Mouse (Mus musculus) spleen, postnatal 14 days (tissue): ENCODE measurements around the gene Hmga1.

Experiments
- DNase-seq, 2 experiments: peaks; one replicate each; pipeline ENCODE4 v3.0.0; 2021 to 2022; ENCODE audit warnings: low spot score in 2 of 2

The Hmga1 gene

DNA sequence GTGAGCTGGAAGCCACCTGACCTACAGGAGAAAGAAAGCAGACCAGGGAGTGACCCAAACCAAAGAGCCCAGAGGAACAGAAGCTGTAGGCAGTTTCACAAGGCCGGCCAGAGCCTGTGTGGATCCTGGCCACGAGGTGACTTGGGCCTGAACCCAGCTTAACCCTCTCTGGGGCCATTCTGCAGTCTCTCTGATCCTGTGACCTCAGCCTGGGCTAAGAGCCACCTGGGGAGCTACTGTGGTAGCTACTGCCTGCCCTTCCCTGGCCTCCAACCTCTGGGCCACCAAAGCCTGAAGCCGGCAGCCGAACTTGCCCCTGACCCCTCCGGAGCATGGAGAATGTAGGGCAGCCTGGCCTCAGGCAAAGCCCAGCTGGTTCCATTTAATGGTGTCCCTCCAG, 27.5 kb upstream of the Hmga1 start:
- DNase-seq: no peak

DNA sequence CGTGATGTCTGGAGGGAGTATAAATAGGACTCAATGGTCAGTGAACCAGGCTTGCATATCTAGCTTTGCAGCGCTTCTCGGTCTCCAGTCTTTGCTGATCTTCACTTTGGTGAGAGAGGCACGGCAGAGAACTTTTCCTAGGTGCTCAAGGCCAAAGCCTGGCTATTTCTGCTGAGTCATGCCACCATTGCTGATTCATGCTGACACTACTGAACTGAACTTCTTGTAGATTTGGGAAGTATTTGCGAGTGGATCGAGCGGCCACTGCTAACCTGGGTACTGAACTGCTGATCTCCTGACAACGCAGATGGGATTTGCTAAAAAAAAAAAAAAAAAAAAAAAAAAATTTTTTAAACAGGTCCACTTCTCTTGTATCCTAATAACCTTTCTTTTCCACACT, 24.2 kb upstream of the Hmga1 start:
- DNase-seq: no peak

DNA sequence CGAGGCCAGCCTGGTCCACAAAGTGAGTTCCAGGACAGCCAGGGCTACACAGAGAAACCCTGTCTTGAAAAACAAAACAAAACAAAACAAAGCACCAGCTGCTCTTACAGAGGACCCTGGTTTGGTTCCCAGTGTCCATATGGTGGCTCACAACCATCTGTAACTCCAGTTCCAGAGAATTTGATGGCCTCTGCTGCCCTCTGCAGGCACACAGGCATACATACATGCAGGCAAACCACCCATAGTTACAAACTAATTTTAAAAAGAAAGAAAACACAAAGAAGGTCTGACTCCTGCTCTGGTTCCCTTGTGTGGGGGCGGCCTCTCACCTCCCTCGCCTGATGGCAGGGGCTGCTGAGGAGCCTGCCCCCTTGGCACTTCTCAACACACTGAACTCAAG, 22.9 kb upstream of the Hmga1 start:
- DNase-seq: no peak

DNA sequence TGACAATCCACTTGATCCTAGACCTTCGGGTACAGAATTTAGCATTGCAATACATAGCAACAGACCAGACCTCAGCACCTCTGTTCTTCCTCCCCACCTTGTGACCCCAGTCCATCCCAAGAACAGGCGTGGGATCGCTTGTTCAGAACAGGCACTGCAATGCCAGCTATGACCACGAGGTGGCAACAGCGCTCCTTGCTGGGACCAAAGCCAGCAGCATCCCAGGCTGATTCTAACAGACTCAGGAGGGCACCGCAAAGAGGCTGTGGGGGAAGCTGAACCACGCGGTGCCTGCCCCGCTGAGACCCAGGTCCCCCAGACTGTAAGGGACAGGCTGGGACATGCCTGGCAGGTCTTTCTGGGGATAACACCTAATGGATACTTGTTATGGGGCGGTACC, 21.6 kb upstream of the Hmga1 start:
- peak; percentile 78 to 89 for DNase-seq

DNA sequence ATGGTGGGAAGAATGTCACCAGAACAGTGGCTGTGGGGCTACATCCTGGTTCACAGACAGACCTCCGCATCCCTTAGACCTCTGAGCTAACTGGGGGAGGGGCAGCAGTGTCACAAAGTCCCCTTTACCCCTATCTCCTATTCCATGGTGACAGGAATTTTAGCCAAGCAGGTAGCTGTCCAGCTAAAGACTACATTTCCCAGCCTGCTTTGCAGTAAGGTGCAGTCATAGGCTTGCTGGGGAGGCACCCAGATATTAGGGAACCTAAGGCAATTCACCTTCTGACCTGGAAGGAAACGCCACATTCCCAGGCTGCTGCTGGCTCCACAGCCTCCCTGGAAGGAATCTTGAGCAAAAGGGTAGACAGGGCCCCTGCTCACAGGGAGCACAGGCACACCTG, 15.0 kb upstream of the Hmga1 start:
- DNase-seq: no peak

DNA sequence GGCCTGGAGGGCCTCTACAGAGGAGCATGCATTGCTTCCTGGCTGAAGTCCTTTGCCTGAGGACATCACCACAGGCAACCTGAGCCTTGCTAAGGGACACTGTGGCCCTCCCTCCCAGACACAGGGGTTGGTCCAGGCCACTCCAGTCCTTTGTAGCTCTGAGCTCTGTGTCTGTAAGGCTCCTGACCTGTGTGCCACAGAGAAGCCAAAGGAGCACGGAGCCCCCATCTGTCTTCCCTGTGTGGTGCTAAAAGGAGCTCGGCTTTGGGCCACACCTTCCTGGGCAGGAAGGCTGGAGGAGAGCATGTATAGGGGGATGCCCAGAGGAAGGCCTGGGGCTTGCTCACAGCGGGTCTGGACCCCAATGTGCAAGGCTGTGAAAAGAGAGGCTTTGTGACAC, 14.3 kb upstream of the Hmga1 start:
- no peak for DNase-seq

DNA sequence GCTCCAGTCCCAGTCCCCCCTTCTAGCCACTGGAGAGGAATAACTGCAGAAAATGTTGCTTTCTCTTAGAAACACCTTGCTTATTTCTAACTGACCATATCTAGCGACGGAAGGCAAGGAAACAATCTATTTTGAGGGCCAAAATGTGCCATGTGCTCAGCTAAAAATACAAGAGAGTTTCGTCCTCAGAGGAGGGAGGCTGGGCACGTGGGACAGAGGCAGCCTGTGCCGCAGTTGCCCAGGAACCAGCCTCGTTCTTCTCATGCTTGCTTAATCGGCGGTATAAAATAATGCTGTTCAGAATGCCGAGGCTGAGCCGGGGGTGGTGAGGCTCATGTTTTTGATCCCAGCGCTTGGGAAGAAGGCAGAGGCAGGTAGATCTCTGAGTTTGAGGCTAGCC, 11.7 kb upstream of the Hmga1 start:
- DNase-seq: no peak

DNA sequence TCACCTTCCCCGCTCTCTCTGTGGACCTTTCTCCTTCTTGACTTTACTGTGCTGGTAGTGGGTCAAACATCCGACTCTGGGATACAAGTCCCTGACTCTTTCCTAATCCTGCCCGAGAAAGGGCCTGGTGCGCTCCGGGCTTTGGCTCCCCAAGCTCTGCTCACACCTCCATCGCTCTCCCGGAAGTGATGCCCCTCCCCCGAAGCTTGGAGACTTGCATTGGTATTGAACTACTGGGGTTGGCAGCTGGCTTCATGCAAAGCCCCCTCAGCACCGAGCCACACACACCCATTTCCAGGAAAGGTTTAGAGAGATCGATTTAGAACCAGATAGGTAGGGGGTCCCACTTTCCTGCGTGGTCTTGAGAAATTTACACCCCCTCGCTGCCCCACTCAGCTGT, 10.3 kb upstream of the Hmga1 start:
- no peak for DNase-seq

DNA sequence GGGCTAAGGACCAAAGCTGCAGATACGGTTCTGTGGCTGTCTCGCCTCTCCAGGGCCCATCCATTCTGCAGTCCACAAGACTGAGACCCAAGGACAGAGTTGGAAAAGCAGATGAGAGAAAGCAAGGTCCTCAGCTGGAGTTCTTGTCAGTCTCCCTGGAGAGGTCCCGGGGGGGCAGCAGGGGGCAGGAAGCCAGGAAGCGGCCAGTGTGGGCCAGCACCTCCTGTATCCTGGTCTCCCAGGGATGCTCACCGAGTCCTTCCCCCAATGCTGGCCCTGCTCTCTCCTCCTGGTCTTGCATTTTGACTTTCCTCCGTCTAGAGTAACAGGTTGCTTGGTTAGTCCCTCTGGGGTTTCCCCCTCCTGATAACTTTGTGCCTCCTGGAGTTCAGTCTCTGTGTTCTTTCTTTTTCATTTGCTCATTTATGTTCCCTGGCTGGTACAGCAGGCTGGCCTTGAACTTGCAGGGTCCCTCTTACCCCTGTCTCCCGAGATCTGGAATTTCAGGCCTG, 9.7 kb upstream of the Hmga1 start:
- no peak for DNase-seq

DNA sequence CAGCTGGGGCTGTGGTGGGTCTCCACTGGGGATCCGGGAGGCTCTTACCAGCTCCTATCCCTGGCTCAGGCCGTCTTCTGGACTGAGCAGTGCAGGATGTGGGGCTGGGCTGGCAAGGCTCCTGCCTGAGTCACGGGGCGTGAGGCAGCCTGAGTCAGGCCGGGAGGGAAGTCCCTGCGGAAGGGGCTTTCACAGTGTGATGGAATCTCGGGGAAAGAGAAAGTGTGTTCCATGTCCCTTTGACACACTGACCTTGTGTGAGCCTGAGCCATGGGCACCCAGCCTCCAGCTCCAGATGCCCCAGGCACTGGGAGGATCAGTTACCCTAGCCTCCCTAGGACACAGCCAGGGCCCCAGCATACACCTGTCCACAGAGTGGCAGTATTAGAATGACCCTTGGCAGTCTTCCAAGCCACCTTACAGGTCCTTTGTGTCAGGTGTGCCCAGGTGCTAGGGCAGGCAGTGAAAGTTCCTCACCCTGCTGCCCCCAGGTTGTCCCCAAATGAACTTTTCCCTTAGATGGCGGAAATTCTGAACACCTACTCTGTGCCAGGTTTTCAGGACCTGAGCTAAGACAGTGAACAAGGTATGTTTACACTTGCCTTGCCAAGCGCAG, 8.9 kb upstream of the Hmga1 start:
- no peak for DNase-seq

DNA sequence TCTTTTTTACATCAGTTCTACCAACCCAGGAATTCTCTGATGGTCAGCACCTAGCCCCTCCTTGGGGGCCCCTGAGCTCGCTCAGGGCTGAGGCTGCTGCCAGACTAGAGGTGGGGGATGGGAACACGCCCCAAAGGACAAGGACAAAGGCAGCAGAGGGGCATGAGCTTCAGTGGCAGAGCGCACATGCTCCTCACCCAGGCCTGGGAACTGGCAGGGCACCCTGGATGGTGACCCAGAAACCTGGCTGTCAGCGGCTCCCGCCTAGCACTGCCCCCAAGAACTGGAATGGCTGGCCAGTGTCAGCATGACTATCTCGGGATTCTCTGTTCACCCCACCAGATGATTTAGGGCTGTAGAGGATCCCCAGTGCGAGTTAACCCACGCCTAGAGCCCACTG, 7.1 kb upstream of the Hmga1 start:
- DNase-seq: no peak

DNA sequence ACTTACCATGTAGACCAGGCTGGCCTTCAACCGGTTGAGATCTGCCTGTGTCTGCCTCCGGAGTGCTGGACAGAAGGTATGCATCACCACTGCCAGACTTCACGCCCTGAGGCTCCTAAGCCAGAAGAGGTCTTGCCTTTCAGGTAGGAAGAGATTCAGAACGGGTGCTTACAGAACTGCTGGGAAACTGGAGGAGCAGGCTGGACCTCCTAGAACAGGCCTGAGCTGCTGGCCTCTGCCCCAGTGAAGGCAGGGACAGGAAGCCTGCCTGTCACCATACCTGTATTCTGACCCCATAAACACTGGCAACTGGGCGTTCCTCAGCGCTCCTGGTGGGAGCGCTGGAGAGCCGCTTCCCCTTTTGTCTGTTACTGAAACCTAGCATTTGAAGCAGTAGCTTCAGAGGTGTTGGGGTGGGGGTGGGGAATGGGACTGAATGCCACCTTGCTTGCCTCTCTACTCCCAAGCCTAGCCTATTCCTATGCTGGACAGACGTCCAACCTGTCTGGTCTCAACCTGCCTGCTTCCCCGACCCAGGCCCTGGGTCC, 4.8 kb upstream of the Hmga1 start:
- no peak for DNase-seq

DNA sequence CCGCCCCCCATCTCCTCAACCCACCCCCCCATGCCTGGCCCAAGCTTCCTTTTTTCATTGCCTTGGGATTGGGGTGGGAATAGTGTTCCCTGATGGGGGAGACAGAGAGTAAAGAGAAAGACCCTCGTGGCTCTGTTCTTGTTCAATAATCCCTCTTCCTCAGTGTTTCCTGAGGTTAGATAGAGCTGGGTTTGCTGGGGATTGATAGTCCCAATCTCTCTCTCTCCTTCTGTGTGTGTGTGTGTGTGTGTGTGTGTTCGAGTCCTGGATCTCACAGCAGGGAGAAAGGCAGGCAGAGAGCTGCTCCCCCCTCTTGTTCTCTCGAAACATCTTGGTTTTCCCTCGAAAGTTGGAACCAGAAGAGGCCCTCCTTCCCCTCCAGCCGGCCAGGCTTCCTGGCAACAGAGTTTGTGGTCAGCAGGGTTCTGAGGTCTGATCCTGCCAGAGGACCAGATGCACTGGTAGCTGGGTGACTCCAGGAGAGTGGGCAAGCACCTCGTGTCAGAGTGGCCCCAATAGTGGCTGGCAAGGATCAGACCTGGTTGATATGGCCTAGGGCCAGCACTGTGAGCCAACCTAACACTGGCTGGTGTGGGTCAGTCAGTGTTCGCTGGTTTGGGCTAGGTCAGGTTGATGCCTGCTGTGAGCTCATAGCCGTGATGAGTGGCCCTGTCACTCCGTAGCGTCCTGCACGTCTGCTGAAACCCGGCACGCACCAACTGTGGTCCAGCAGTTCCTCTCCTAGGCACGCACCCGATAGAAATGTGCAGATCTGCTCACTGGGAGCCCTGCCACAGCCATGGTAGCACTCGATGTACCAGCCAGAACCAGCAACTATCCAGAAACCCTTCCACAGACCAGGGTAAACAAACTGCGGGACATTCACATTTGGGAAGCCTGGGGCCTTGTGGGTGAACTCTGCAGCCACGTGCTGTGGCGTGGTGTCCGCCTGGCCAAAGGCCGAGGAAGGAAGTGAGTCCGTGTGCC, 3.8 kb upstream of the Hmga1 start:
- DNase-seq: no peak

DNA sequence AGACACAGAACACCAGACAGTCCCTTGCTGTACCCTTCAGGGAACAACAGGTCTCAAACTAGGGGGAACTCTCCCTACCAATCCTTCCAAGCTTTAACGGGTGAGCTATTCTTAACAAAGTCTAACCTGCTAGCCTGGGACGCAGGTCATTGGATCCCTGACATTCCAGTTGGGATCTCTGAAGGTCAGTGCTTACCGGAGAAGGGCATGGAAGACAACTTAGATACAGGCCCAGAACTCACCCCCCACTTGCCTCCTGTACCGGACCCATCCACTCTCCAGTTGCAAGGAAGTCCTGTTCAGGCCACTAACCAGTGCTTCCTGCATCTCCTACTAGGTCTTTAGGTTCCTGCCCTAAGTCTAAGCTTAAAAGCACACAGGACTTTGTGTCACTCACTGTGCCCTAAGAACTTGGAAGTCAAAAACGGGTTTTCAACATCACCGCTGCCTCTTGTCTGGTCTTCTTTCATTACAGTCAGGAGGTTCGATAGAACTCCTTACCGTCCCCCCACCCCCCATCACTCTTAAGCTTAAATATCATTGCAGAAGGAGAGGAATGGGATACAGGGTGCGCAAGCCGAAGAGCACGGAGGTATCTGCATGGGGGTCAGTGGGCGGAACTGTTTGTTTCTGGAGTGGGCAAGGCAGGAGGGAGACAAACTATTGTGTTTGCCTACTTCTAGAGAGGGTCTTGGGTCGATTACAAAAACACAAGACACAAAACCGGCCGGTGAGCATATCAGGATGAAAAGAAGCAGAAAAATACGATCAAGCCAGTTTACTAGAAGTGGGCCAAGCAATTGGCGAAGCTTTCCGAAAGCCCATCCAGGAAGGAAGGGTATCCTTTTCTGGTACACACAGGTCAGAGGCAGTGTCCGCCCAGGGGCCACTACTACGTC, 2.0 kb upstream of the Hmga1 start:
- DNase-seq: no peak

DNA sequence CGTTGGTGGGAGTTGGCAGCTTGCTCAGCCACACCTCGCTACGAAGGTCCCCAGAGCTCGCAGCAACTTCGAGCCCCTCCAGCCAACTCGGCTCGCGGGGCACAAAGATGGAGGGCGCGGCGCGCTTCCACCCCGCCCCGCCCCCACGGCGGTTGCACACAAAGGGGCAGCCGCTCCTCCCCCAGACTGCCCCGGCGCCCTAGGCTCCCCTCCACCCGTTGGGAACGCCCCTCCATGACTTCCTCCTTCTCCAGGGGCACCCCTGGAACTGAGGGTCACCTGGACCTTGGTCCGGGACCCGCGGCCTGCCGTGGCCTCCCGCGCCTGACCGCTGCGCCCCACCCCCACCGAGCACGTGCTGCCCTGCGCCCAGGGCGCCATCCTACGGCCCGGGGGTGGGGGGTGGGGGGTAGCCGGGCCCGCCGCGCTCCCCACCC, 1.2 kb upstream of the Hmga1 start:
- DNase-seq: peak; percentile 51

DNA sequence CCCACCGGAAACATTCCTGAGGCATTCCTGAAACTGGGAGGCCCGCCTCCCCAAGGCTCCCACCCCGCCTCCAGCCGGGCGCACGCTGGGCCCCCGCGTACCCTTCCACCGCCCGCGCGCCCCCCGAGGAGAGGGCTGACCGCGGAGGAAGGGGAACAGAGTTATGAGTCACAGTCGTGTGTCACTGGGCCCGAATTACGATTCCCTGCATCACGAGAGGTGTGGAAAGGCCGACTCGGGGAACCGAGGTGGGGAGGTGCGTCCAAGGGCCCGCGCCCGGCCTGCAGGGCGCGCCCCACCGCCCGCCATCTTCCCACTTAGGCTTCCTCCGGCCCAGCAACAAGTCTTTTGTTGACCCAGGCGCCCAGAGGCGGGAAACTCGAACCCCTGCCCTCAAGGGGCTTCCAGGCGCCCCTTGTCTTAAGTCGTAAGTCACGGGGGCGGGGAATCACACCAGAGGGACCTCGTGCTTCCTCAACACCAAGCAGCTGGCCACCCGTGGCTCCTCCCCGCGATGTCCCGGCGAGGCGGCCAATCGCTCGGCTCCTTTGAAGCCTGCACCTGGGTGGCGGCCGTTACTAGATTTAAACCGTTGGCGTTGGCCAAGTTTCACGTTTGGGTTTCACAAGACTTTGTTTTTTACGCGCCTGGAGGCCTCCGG, 655 bp upstream of the Hmga1 start:
- peak; percentile 73 to 78 for DNase-seq

DNA sequence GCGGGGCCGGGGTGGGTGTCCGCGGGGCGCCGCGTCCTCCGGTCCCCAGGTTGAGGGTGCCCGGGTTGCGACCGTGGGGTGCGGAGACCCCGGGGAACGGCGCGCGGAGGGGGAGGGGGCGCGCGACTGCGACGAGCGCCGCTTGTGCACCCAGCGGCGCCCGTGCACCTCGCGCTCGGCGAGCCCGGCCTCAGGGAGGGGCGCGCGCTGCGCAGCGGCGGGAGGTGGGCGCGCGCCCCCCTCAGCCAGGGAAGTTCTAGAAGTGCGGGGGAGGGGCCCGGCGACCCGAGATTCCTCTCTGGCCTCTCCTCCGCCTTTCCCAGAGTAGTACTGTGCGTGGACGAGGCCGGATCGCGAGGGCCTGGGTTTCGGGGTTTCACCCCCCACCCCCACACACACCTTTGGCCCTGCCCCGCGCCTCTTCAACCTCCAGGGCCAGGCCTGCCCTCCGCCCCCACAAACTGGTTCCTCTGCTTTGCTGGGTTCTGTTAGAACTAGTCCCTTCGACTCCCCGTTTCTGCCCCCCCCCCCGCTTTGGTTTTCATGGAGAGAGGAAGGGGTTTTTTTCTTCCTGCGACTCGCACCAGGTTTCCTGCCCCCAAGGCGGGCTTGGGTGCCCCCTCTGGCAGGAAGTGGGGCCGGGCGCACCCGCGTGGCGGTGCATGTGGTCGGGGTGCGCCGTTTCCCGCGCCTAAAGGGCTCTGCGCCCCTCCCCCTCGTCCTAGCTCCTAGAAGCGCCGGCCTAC, 1.1 kb downstream of the Hmga1 start:
- DNase-seq: peak; percentile 57 to 58

DNA sequence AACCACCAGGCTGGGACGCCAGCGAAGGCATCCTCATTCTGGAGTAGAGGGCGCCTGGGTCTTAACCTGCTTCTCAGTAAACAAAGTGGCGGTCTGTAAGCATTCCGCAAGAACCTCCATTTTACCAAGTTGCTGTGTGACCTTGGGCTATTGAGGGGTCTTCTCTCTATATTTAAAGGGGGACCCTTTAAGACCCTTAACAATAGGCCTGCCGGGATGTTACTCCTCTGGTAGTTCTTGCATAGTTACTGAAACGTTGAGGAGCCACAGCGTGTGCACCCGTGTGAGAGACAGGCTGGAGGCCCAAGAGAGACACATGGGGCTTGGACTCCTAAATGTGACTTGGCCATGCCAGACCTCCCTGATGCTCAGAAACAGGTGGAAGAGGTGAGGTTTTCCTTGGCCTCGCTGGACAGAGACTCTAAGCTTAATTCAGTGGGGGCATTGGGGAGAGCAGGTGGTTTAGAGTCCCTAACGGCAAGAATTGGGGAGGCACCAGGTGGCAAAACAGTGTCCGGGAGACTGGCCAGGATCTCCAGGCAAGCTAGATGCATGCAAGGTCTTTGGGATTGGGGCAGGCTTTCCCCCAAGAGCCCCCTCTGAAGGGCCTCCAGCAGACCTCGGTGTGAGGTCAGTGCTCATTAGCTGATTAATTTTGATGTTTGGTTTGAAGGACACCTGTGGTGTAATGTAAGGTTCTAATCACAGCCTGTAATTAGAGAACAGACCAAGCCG, 1.8 kb downstream of the Hmga1 start:
- DNase-seq: no peak

DNA sequence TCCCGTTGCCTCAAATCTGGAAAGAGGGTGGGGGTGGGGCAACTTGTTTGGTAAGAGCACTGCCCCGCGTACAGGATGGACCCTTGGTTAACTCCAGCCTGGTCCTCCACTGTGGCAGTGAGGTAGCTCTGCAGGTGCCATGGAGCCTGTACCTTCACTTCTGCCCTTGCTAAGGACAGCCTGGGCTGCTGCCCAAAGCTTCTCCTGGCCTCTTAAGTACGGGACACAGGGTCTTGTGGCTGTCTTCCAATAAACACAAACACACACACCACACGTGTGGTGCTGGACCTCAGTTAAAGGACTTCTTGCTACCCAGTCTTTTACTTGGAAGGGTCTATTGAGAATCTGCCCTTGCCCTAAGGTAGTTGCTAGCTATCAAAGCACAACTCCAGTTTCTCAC, 2.5 kb downstream of the Hmga1 start:
- DNase-seq: no peak

DNA sequence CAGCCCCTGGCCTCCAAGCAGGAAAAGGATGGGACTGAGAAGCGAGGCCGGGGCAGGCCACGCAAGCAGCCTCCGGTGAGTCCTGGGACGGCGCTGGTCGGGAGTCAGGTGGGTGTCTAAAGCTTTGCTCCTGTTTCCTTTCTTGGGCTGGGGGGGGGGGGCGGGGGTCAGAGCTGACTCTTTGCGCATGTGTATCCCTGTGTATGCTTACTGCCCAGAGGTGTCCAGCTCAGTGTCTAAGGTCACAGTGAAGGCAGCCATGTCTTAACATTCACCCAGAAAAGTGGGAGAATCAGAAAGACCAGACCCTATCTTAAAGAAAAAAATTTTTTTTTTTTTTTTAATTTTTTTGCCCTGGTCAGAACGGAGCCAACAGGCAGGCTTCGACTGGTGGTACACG, 3.3 kb downstream of the Hmga1 start:
- no peak for DNase-seq
